Mouse (Mus musculus): ENCODE results near the gene Tmc6. TPM values are rescaled to one million over a fixed set of nuclear protein-coding genes. Genes with fewer than 3 reads are reported as not detected.
A peak's percentile ranks its signal among the peaks of the same experiment; 100 is the strongest.

Tmc6 gene
- polyA plus RNA-seq, 1 experiment from 2014 or later: 9.5 TPM

DNA sequence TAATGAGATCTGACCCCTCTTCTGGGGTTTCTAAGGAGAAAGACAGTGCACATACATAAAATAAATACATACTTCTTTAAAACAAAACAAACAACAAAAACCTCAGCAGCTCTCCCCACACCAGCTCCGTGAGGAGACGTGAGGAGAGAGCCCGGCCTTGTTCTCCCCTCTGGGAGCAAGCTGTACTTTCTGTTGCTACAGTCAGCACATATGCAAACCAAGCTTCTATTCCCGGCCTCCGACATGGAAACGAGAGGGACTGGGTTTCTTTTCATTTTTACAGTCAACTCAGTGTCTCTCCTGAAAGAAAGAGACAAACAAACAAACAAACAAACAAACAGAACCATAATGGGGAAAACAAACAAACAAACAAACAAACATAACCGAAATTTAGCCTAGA is 18.0 kb upstream of the Tmc6 start:
- H3K9ac ChIP-seq (ENCODE audit: low read depth, low read length): no peak overlapping the region
- H3K36me3 ChIP-seq (ENCODE audit: control insufficient read depth, insufficient read depth, low read length): no peaks in the 10 kb centered on the region
- no peaks in the 10 kb centered on the region for H3K27me3 ChIP-seq (ENCODE audit: control insufficient read depth, insufficient read depth, low read length)
- no peak overlapping the region for H3K4me2 ChIP-seq (replicated peaks; ENCODE audit: low read depth, low read length)
- 79% methylated on average over 7 of the region's 7 CpGs for WGBS
- no peaks in the 10 kb centered on the region for H3K9me3 ChIP-seq (ENCODE audit: control insufficient read depth, low read length)
- ATAC-seq (ENCODE audit: low FRiP score): no peak
- H3K27ac ChIP-seq (ENCODE audit: low read depth, low read length): no peak overlapping the region
- DNase-seq (ENCODE audit: low spot score): no peak
- H3K4me3 ChIP-seq (ENCODE audit: low read depth, low read length): no peak overlapping the region
- H3K4me1 ChIP-seq (replicated peaks; ENCODE audit: control insufficient read depth, insufficient read depth, low read length): no peaks in the 10 kb centered on the region

- H3K4me3 ChIP-seq (ENCODE audit: low read depth, low read length): no peak overlapping the region
- no peaks in the 10 kb centered on the region for H3K27me3 ChIP-seq (ENCODE audit: control insufficient read depth, insufficient read depth, low read length)
- ATAC-seq (ENCODE audit: low FRiP score) (no peak), DNase-seq (ENCODE audit: low spot score) (no peak)
- H3K27ac ChIP-seq (ENCODE audit: low read depth, low read length): no peak overlapping the region
- no peak overlapping the region for H3K9ac ChIP-seq (ENCODE audit: low read depth, low read length)
- H3K4me1 ChIP-seq (replicated peaks; ENCODE audit: control insufficient read depth, insufficient read depth, low read length): no peaks in the 10 kb centered on the region
- no peaks in the 10 kb centered on the region for H3K36me3 ChIP-seq (ENCODE audit: control insufficient read depth, insufficient read depth, low read length)
- WGBS: 70% methylated on average over 5 of the region's 5 CpGs
- H3K4me2 ChIP-seq (replicated peaks; ENCODE audit: low read depth, low read length): no peak overlapping the region
- H3K9me3 ChIP-seq (ENCODE audit: control insufficient read depth, low read length): no peaks in the 10 kb centered on the region
Measured at GRCm38 (mm10) chr11:117799174-117799573, 17.2 kb upstream of the Tmc6 start.

GRCm38 (mm10) chr11:117798160-117798541 is 16.2 kb upstream of the Tmc6 start:
- 37% methylated on average over 2 of the region's 2 CpGs for WGBS

DNA sequence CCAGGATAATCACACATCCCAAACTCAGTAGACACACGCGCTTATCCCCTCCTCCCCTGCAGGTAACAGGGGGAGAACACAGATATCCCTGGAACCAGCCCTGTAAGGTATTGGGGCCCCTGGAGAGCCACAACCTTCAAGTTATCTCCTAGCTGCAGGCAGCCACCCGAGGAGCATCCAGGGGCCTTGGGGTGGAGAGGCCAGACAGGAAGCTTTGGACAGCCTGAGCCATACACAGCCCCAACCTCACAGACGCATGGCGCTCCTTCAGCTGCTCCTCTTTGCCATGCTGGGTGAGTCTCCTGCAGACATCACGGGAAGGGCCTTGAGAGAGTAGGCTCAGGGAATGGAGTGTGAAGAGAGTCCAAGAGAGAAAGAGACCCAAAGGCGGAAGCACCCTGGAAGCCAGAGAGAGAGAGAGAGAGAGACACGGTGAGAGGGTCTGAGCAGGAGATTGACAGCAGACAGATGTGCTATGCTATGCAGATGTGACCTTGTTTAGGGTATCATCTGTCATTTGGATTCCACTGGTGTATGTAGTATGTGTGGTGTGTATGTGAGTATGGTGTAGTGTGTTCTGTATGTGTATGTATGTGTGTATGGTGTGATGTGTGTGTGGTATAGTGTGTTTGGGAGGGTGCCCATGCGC is 15.6 kb upstream of the Tmc6 start, which contains the start of gene 6030468B19Rik:
Gene 6030468B19Rik, plus strand, starts transcription at position 150 of the 649 bp plus-strand sequence.
- ATAC-seq (ENCODE audit: low FRiP score) (no peak), DNase-seq (ENCODE audit: low spot score) (no peak)
- Histone ChIP-seq H3K27ac (ENCODE audit: low read depth, low read length) (no peak within 1 kb of the TSS), H3K9ac (ENCODE audit: low read depth, low read length) (no peak within 1 kb of the TSS), H3K4me3 (ENCODE audit: low read depth, low read length) (no peak within 1 kb of the TSS), H3K9me3 (ENCODE audit: control insufficient read depth, low read length) (no peaks in the 10 kb centered on the region), H3K27me3 (ENCODE audit: control insufficient read depth, insufficient read depth, low read length) (no peaks in the 10 kb centered on the region), H3K4me1 (replicated peaks; ENCODE audit: control insufficient read depth, insufficient read depth, low read length) (no peaks in the 10 kb centered on the region), H3K4me2 (replicated peaks; ENCODE audit: low read depth, low read length) (no peak within 1 kb of the TSS), H3K36me3 (ENCODE audit: control insufficient read depth, insufficient read depth, low read length) (no peaks in the 10 kb centered on the region)
- WGBS: 58% methylated on average over 9 of the region's 9 CpGs

More at GRCm38 (mm10) chr11:117798160-117798541, 16.2 kb upstream of the Tmc6 start:
- ATAC-seq (ENCODE audit: low FRiP score): no peak
- no peak for DNase-seq (ENCODE audit: low spot score)
- no peaks in the 10 kb centered on the region for H3K9me3 ChIP-seq (ENCODE audit: control insufficient read depth, low read length)
- H3K36me3 ChIP-seq (ENCODE audit: control insufficient read depth, insufficient read depth, low read length): no peaks in the 10 kb centered on the region
- no peak overlapping the region for H3K9ac ChIP-seq (ENCODE audit: low read depth, low read length)
- H3K4me3 ChIP-seq (ENCODE audit: low read depth, low read length): no peak overlapping the region
- H3K4me2 ChIP-seq (replicated peaks; ENCODE audit: low read depth, low read length): no peak overlapping the region
- H3K27me3 ChIP-seq (ENCODE audit: control insufficient read depth, insufficient read depth, low read length): no peaks in the 10 kb centered on the region
- H3K4me1 ChIP-seq (replicated peaks; ENCODE audit: control insufficient read depth, insufficient read depth, low read length): no peaks in the 10 kb centered on the region
- H3K27ac ChIP-seq (ENCODE audit: low read depth, low read length): no peak overlapping the region

DNA sequence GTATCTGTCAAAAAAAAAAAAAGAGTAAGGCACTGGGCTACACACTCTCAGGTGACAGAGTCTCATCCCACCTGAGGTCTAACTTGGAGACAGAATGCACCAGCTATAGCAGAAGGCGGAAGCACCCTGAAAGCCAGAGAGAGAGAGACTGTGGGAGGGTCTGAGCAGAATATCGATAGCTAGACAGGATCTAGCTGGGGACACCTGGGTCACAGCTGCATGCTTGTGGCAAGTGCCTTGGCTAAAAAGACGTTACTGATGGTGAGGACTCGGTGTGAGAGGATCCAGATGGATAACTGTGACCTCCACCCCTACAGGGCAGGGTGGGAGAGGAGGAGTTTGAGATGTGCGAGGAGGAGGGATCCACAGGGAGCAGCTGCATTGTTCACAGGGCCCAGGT is 15.0 kb upstream of the Tmc6 start:
- Histone ChIP-seq H3K9ac (ENCODE audit: low read depth, low read length) (no peak overlapping the region), H3K27me3 (ENCODE audit: control insufficient read depth, insufficient read depth, low read length) (no peaks in the 10 kb centered on the region), H3K4me2 (replicated peaks; ENCODE audit: low read depth, low read length) (no peak overlapping the region), H3K27ac (ENCODE audit: low read depth, low read length) (no peak overlapping the region), H3K9me3 (ENCODE audit: control insufficient read depth, low read length) (no peaks in the 10 kb centered on the region), H3K36me3 (ENCODE audit: control insufficient read depth, insufficient read depth, low read length) (no peaks in the 10 kb centered on the region), H3K4me3 (ENCODE audit: low read depth, low read length) (no peak overlapping the region), H3K4me1 (replicated peaks; ENCODE audit: control insufficient read depth, insufficient read depth, low read length) (no peaks in the 10 kb centered on the region)
- DNase-seq (ENCODE audit: low spot score) (no peak), ATAC-seq (ENCODE audit: low FRiP score) (no peak)
- WGBS: 38% methylated on average over 5 of the region's 5 CpGs

DNA sequence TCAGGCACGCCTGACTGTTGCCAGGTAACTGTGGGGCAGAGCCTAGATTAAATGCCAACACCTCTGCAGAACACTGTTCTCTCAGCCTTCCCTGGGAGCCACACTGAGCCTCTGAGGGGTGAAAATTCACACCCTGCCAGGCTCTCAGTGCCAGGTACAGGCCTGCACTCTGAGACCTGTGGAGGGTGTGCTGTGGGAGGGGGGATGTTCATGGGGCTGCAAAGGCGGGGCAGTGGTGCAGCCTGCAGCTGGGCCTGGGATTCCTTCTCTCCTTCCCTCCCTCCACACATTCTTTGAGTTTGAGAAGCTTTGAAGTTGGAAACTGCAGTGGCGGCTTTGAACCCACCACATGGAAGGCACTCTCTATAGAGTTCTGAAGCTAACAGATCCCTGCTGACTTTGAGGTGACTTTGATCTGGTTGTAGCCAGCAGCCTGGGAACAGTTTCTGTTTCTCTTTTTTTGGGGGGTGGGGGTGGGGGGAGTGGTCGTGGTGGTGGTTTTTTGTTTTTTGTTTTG is 12.1 kb upstream of the Tmc6 start:
- Histone ChIP-seq H3K9ac (ENCODE audit: low read depth, low read length) (no peak overlapping the region), H3K9me3 (ENCODE audit: control insufficient read depth, low read length) (no peaks in the 10 kb centered on the region), H3K4me2 (replicated peaks; ENCODE audit: low read depth, low read length) (no peak overlapping the region), H3K27ac (ENCODE audit: low read depth, low read length) (no peak overlapping the region), H3K4me1 (replicated peaks; ENCODE audit: control insufficient read depth, insufficient read depth, low read length) (no peaks in the 10 kb centered on the region), H3K27me3 (ENCODE audit: control insufficient read depth, insufficient read depth, low read length) (peaks cover 7% of the 10 kb centered on the region), H3K4me3 (ENCODE audit: low read depth, low read length) (no peak overlapping the region), H3K36me3 (ENCODE audit: control insufficient read depth, insufficient read depth, low read length) (no peaks in the 10 kb centered on the region)
- DNase-seq (ENCODE audit: low spot score) (no peak), ATAC-seq (ENCODE audit: low FRiP score) (no peak)
- 58% methylated on average over 4 of the region's 4 CpGs for WGBS

GRCm38 (mm10) chr11:117792281-117792888 is 10.4 kb upstream of the Tmc6 start:
- no peaks in the 10 kb centered on the region for H3K4me1 ChIP-seq (replicated peaks; ENCODE audit: control insufficient read depth, insufficient read depth, low read length)
- H3K27me3 ChIP-seq (ENCODE audit: control insufficient read depth, insufficient read depth, low read length): peaks cover 7% of the 10 kb centered on the region
- H3K27ac ChIP-seq (ENCODE audit: low read depth, low read length): no peak overlapping the region
- no peak overlapping the region for H3K4me3 ChIP-seq (ENCODE audit: low read depth, low read length)
- no peaks in the 10 kb centered on the region for H3K36me3 ChIP-seq (ENCODE audit: control insufficient read depth, insufficient read depth, low read length)
- no peak for ATAC-seq (ENCODE audit: low FRiP score)
- no peak overlapping the region for H3K4me2 ChIP-seq (replicated peaks; ENCODE audit: low read depth, low read length)
- no peak overlapping the region for H3K9ac ChIP-seq (ENCODE audit: low read depth, low read length)
- WGBS: 12% methylated on average over 22 of the region's 22 CpGs
- peak; percentile 21 for DNase-seq (ENCODE audit: low spot score)
- H3K9me3 ChIP-seq (ENCODE audit: control insufficient read depth, low read length): no peaks in the 10 kb centered on the region

DNA sequence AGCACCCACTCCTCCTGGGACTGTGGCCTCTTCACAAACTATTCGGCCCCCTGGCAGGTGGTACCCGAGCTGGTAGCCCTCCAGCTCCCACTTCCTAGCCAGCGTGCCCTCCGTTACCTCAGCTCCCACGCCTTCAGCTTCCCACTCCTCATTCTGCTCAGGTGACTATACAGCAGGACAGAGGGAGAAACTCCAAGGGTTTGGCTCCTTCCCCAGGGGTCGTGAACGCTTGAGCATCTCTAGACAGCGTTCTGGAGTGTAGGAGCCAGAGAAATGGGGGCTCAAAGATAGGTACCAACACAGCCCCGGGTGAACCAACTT is 9.4 kb upstream of the Tmc6 start:
- ATAC-seq (ENCODE audit: low FRiP score) (no peak), DNase-seq (ENCODE audit: low spot score) (no peak)
- Histone ChIP-seq H3K27me3 (ENCODE audit: control insufficient read depth, insufficient read depth, low read length) (peaks cover 7% of the 10 kb centered on the region), H3K4me1 (replicated peaks; ENCODE audit: control insufficient read depth, insufficient read depth, low read length) (no peaks in the 10 kb centered on the region), H3K36me3 (ENCODE audit: control insufficient read depth, insufficient read depth, low read length) (no peaks in the 10 kb centered on the region), H3K4me3 (ENCODE audit: low read depth, low read length) (no peak overlapping the region), H3K4me2 (replicated peaks; ENCODE audit: low read depth, low read length) (no peak overlapping the region), H3K9ac (ENCODE audit: low read depth, low read length) (no peak overlapping the region), H3K9me3 (ENCODE audit: control insufficient read depth, low read length) (no peaks in the 10 kb centered on the region), H3K27ac (ENCODE audit: low read depth, low read length) (no peak overlapping the region)
- 82% methylated on average over 9 of the region's 9 CpGs for WGBS

Data from hindbrain, embryonic 11.5 days (tissue).